Mouse (Mus musculus): Measurements from ENCODE around the gene Plekhg1. TPM values are rescaled to one million over a fixed set of nuclear protein-coding genes. Genes with fewer than 3 reads are reported as not detected.

Gene Plekhg1
- total and polyA plus RNA-seq, 3 experiments, result 0.60 to 0.97 (median 0.68) TPM

DNA sequence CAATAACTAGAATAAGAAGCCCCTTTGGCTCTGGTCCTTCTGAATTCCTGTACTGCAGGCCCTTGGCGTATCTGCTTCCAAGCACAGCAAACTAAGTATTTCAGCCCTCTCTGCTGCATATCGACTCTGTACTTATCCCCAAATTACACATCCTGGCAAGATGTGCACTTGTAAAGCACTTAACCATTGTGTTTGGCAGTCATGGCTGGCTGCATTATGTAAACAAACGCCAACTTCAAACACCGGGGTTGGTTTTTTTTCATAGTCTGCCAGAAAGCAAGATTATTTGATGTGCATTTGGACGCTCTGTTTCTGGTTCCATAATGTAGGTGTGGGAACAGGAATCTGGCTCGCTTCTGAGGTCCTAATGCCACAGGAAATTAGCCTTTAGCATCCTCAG is 83.7 kb downstream of the Plekhg1 start:
- Histone ChIP-seq H3K4me2 (ENCODE audit: insufficient read depth, low read depth, poor library complexity, severe bottlenecking) (no peak overlapping the region), H3K9ac (ENCODE audit: insufficient read depth, low read depth) (no peak overlapping the region), H3K27ac (ENCODE audit: insufficient read depth, low read depth) (no peak overlapping the region), H3K36me3 (replicated peaks in 1 of 2; ENCODE audit: control insufficient read depth in 1 of 2, insufficient read depth in 1 of 2, low read length in 1 of 2) (peaks cover 0 to 50% of the 10 kb centered on the region in 2 experiments), H3K4me3 (replicated peaks in 1 of 3; ENCODE audit: low read depth in 2 of 3, low read length in 2 of 3, poor library complexity in 1 of 3) (no peak overlapping the region), H3K4me1 (ENCODE audit: control insufficient read depth in 1 of 2, insufficient read depth in 2 of 2) (peaks cover 0 to 8% of the 10 kb centered on the region in 2 experiments; a peak in 1 of 4 replicates), H3K9me3 (replicated peaks; ENCODE audit: low read length) (peaks cover 3% of the 10 kb centered on the region), H3K27me3 (replicated peaks) (no peaks in the 10 kb centered on the region), H3K79me2 (replicated peaks; ENCODE audit: control insufficient read depth, extremely low read depth, insufficient read depth, poor library complexity, severe bottlenecking) (no peaks in the 10 kb centered on the region)
- no peak for DNase-seq (ENCODE audit: extremely low read depth)
- in situ Hi-C loops (cut with MboI; ENCODE audit: low pct_ligation_motif_present, low pct_unique_long_range_greater_than_20kb, low sequenced_read_pairs), result no loop called here
- dilution Hi-C loops (cut with MboI; ENCODE audit: extremely low pct_ligation_motif_present, extremely low pct_unique_long_range_greater_than_20kb, low sequenced_read_pairs), result no loop called here
- no peak for TF ChIP-seq TBP (conservative IDR thresholded peaks at IDR 0.05; ENCODE audit: low read depth, low read length)
- no peak for TF ChIP-seq CHD1 (IDR thresholded peaks at IDR 0.05; ENCODE audit: low read depth, low read length)
- TF ChIP-seq USF2 (conservative IDR thresholded peaks at IDR 0.05; ENCODE audit: low read depth, low read length), result no peak
- no peak for TF ChIP-seq JUN (IDR thresholded peaks at IDR 0.05; ENCODE audit: insufficient read depth, low read depth, low read length)
- TF ChIP-seq HCFC1 (IDR thresholded peaks at IDR 0.05; ENCODE audit: low read depth, low read length), result no peak
- TF ChIP-seq GABPA (IDR thresholded peaks at IDR 0.05; ENCODE audit: insufficient replicate concordance, low read depth, low read length), result no peak
- TF ChIP-seq KAT2A (IDR thresholded peaks at IDR 0.05; ENCODE audit: insufficient replicate concordance, low read length), result no peak
- TF ChIP-seq IRF4 (IDR thresholded peaks at IDR 0.05; ENCODE audit: low read depth, low read length), result no peak

DNA sequence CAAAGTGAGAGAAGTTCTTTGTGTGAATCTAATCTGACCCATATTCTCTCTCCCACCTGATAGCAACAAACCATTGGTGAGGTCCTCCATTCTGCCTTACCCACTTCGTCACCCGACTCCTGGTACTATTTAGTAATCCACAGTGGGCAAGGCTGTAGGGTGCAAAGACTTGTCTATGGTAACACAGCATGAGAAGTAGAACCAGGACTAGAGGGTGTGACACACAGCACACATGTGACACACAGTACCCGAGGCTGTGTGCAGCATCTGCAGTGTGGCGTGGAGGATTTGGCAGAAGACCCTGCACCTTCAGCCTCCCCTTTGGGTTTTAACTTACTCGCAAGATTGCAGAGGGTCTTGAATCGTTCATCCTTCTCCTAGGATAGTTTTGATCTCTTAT is 85.9 kb downstream of the Plekhg1 start:
- no peaks in the 10 kb centered on the region for H3K27me3 ChIP-seq (replicated peaks)
- TF ChIP-seq POLR2AphosphoS2 (IDR thresholded peaks at IDR 0.05; ENCODE audit: low read depth, low read length) (no peak), E2F4 (IDR thresholded peaks at IDR 0.05; ENCODE audit: insufficient replicate concordance, low read depth, low read length) (no peak), GABPA (IDR thresholded peaks at IDR 0.05; ENCODE audit: insufficient replicate concordance, low read depth, low read length) (no peak), USF1 (IDR thresholded peaks at IDR 0.05; ENCODE audit: low read depth, low read length) (no peak), MEF2A (IDR thresholded peaks at IDR 0.05; ENCODE audit: borderline replicate concordance, low read depth, low read length) (no peak), MAFK (IDR thresholded peaks at IDR 0.05; ENCODE audit: insufficient replicate concordance, low read length) (no peak), JUND (conservative IDR thresholded peaks at IDR 0.05; ENCODE audit: low read depth, low read length) (no peak), SIN3A (IDR thresholded peaks at IDR 0.05; ENCODE audit: low read length) (no peak), ZKSCAN1 (IDR thresholded peaks at IDR 0.05; ENCODE audit: borderline replicate concordance, low read depth, low read length) (no peak), MAZ (IDR thresholded peaks at IDR 0.05; ENCODE audit: low read depth, low read length) (no peak), HCFC1 (IDR thresholded peaks at IDR 0.05; ENCODE audit: low read depth, low read length) (no peak), EP300 (IDR thresholded peaks at IDR 0.05; ENCODE audit: low read length) (no peak), ETS1 (conservative IDR thresholded peaks at IDR 0.05; ENCODE audit: low read depth, low read length) (no peak), POLR2A (IDR thresholded peaks at IDR 0.05; ENCODE audit: low read depth, low read length) (no peak), RAD21 (IDR thresholded peaks at IDR 0.05; ENCODE audit: low read depth, low read length) (no peak), BHLHE40 (IDR thresholded peaks at IDR 0.05; ENCODE audit: low read depth, low read length) (no peak), JUN (IDR thresholded peaks at IDR 0.05; ENCODE audit: insufficient read depth, low read depth, low read length) (no peak)
- no peak overlapping the region for H3K4me2 ChIP-seq (ENCODE audit: insufficient read depth, low read depth, poor library complexity, severe bottlenecking)
- dilution Hi-C loops (cut with MboI; ENCODE audit: extremely low pct_ligation_motif_present, extremely low pct_unique_long_range_greater_than_20kb, low sequenced_read_pairs), result no loop called here
- H3K36me3 ChIP-seq (replicated peaks in 1 of 2; ENCODE audit: control insufficient read depth in 1 of 2, insufficient read depth in 1 of 2, low read length in 1 of 2), result peaks cover 0 to 58% of the 10 kb centered on the region in 2 experiments
- H3K9me3 ChIP-seq (replicated peaks; ENCODE audit: low read length), result peaks cover 3% of the 10 kb centered on the region
- no peak overlapping the region for H3K4me3 ChIP-seq (replicated peaks in 1 of 3; ENCODE audit: low read depth in 2 of 3, low read length in 2 of 3, poor library complexity in 1 of 3)
- peaks cover 0 to 19% of the 10 kb centered on the region in 2 experiments; a peak in 2 of 4 replicates for H3K4me1 ChIP-seq (ENCODE audit: control insufficient read depth in 1 of 2, insufficient read depth in 2 of 2)
- no peaks in the 10 kb centered on the region for H3K79me2 ChIP-seq (replicated peaks; ENCODE audit: control insufficient read depth, extremely low read depth, insufficient read depth, poor library complexity, severe bottlenecking)
- in situ Hi-C loops (cut with MboI; ENCODE audit: low pct_ligation_motif_present, low pct_unique_long_range_greater_than_20kb, low sequenced_read_pairs), result no loop called here
- no peak overlapping the region for H3K9ac ChIP-seq (ENCODE audit: insufficient read depth, low read depth)
- no peak overlapping the region for H3K27ac ChIP-seq (ENCODE audit: insufficient read depth, low read depth)
- DNase-seq (ENCODE audit: extremely low read depth), result no peak
